In genomic region chr10:7780238-7781176, GRCm38 (mm10) we compare ENCODE assay signal across 8 mouse cellular contexts. TPM values are rescaled to one million over a fixed set of nuclear protein-coding genes. Genes with fewer than 3 reads are reported as not detected.
DNase-seq lines count a peak whose midpoint lies in the region; ATAC-seq and TF ChIP-seq lines count a peak whose summit lies in the region.

No protein-coding gene starts in this region.

- H3K27me3 ChIP-seq in ES-Bruce4 (ENCODE audit: control insufficient read depth, insufficient read depth, low read length, poor library complexity, severe bottlenecking), result no peaks in the 10 kb centered on the region
- no peaks in the 10 kb centered on the region for H3K27me3 ChIP-seq in forebrain, embryonic 13.5 days
- no peaks in the 10 kb centered on the region for H3K27me3 ChIP-seq in liver, embryonic 15.5 days
- no peaks in the 10 kb centered on the region for H3K27me3 ChIP-seq in neural tube, embryonic 11.5 days (ENCODE audit: control insufficient read depth, insufficient read depth, low read length)
- H3K27me3 ChIP-seq in stomach, embryonic 16.5 days (ENCODE audit: control insufficient read depth, insufficient read depth, low read length), result no peaks in the 10 kb centered on the region

- H3K27ac ChIP-seq in ES-Bruce4 (ENCODE audit: insufficient read depth, low read length), result no peak overlapping the region
- no peak overlapping the region for H3K27ac ChIP-seq in forebrain, embryonic 13.5 days
- H3K27ac ChIP-seq in liver, embryonic 15.5 days (replicated peaks), result peak overlapping the region; percentile 79
- H3K27ac ChIP-seq in neural tube, embryonic 11.5 days (ENCODE audit: low read depth, low read length), result no peak overlapping the region
- peak overlapping the region; percentile 80 for H3K27ac ChIP-seq in stomach, embryonic 16.5 days (ENCODE audit: low read length)

- peak overlapping the region; percentile 93 for H3K9ac ChIP-seq in ES-Bruce4 (ENCODE audit: low read depth, poor library complexity, severe bottlenecking)
- H3K9ac ChIP-seq in forebrain, embryonic 13.5 days, result peak overlapping the region; percentile 80
- peak overlapping the region; percentile 92 for H3K9ac ChIP-seq in liver, embryonic 15.5 days
- peak overlapping the region; percentile 67 for H3K9ac ChIP-seq in neural tube, embryonic 11.5 days (ENCODE audit: low read length)
- H3K9ac ChIP-seq in stomach, embryonic 16.5 days (ENCODE audit: low read length), result peak overlapping the region; percentile 95

- intact Hi-C loops in heart, postnatal 10 days (cut with DNase I), result no loop called here

- no peaks in the 10 kb centered on the region for H3K4me1 ChIP-seq in ES-Bruce4 (ENCODE audit: control insufficient read depth, insufficient read depth, low read length)
- H3K4me1 ChIP-seq in forebrain, embryonic 13.5 days, result peaks cover 9% of the 10 kb centered on the region; the same call in 1 of the 2 replicates
- peaks cover 18% of the 10 kb centered on the region for H3K4me1 ChIP-seq in liver, embryonic 15.5 days (replicated peaks)
- H3K4me1 ChIP-seq in neural tube, embryonic 11.5 days (ENCODE audit: control insufficient read depth, insufficient read depth, low read length), result no peaks in the 10 kb centered on the region; the same call in 1 of the 2 replicates
- H3K4me1 ChIP-seq in stomach, embryonic 16.5 days (ENCODE audit: control insufficient read depth, insufficient read depth, low read length), result 0 out of 2 replicates have a peak, but pooled peaks cover 3% of the 10 kb centered on the region

- WGBS in forebrain, embryonic 13.5 days, result under 1% methylated on average over 51 of the region's 77 CpGs
- WGBS in liver, embryonic 15.5 days (ENCODE audit: insufficient replicate concordance), result under 1% methylated on average over 76 of the region's 77 CpGs
- WGBS in neural tube, embryonic 11.5 days, result under 1% methylated on average over 63 of the region's 77 CpGs
- WGBS in stomach, embryonic 16.5 days, result under 1% methylated on average over 74 of the region's 77 CpGs

- peak; percentile 94 for ATAC-seq in forebrain, embryonic 13.5 days
- ATAC-seq in liver, embryonic 15.5 days (ENCODE audit: insufficient read depth), result peak; percentile 96
- ATAC-seq in neural tube, embryonic 11.5 days (ENCODE audit: insufficient read depth, low FRiP score, low TSS enrichment), result peak; percentile 91
- ATAC-seq in stomach, embryonic 16.5 days (ENCODE audit: insufficient read depth, low FRiP score), result peak; percentile 96

- peak overlapping the region; percentile 82 for H3K4me3 ChIP-seq in ES-Bruce4 (ENCODE audit: low read depth, low read length)
- peak overlapping the region; percentile 75 for H3K4me3 ChIP-seq in forebrain, embryonic 13.5 days
- H3K4me3 ChIP-seq in liver, embryonic 15.5 days (replicated peaks), result peak overlapping the region; percentile 99
- H3K4me3 ChIP-seq in neural tube, embryonic 11.5 days (ENCODE audit: low read depth, low read length), result peak overlapping the region; percentile 74
- H3K4me3 ChIP-seq in stomach, embryonic 16.5 days (replicated peaks; ENCODE audit: low read length), result peak overlapping the region; percentile 99

- peak overlapping the region; percentile 78 for H3K4me2 ChIP-seq in forebrain, embryonic 13.5 days
- H3K4me2 ChIP-seq in liver, embryonic 15.5 days, result peak overlapping the region; percentile 92
- peak overlapping the region; percentile 81 for H3K4me2 ChIP-seq in neural tube, embryonic 11.5 days (ENCODE audit: low read depth)
- peak overlapping the region; percentile 76 for H3K4me2 ChIP-seq in stomach, embryonic 16.5 days (ENCODE audit: low read depth, low read length)

- TF ChIP-seq EP300 in ES-Bruce4 (IDR thresholded peaks at IDR 0.05; ENCODE audit: insufficient read depth, low read depth, low read length), result no peak

- no peaks in the 10 kb centered on the region for H3K9me3 ChIP-seq in ES-Bruce4 (replicated peaks; ENCODE audit: control insufficient read depth, insufficient read depth, low read length, poor library complexity, severe bottlenecking)
- H3K9me3 ChIP-seq in forebrain, embryonic 13.5 days (replicated peaks), result no peaks in the 10 kb centered on the region
- no peaks in the 10 kb centered on the region for H3K9me3 ChIP-seq in liver, embryonic 15.5 days (replicated peaks)
- H3K9me3 ChIP-seq in neural tube, embryonic 11.5 days (ENCODE audit: control insufficient read depth, low read length), result no peaks in the 10 kb centered on the region
- H3K9me3 ChIP-seq in stomach, embryonic 16.5 days (replicated peaks; ENCODE audit: control insufficient read depth, low read length), result no peaks in the 10 kb centered on the region

- TF ChIP-seq CTCF in ES-Bruce4 (IDR thresholded peaks at IDR 0.05; ENCODE audit: low read depth, low read length), result no peak

- peak; percentile 26 for TF ChIP-seq POLR2A in ES-Bruce4 (IDR thresholded peaks at IDR 0.05; ENCODE audit: insufficient read depth, low read length)

- H3K36me3 ChIP-seq in ES-Bruce4 (ENCODE audit: control insufficient read depth, insufficient read depth, low read length, poor library complexity, severe bottlenecking), result 0 out of 2 replicates have a peak, but pooled peaks cover 1% of the 10 kb centered on the region
- H3K36me3 ChIP-seq in forebrain, embryonic 13.5 days (ENCODE audit: poor library complexity, severe bottlenecking), result peaks cover 14% of the 10 kb centered on the region; the same call in 1 of the 2 replicates
- H3K36me3 ChIP-seq in liver, embryonic 15.5 days (replicated peaks), result peaks cover 10% of the 10 kb centered on the region
- no peaks in the 10 kb centered on the region for H3K36me3 ChIP-seq in neural tube, embryonic 11.5 days (ENCODE audit: control insufficient read depth, insufficient read depth, low read length)
- no peaks in the 10 kb centered on the region for H3K36me3 ChIP-seq in stomach, embryonic 16.5 days (ENCODE audit: control insufficient read depth, insufficient read depth, low read length)

- peak; percentile 87 for DNase-seq in c-Kit-positive CD71-positive TER-119-positive erythroid progenitor cells, embryonic 14.5 days (ENCODE audit: low spot score)
- peak; percentile 92 for DNase-seq in heart, postnatal 10 days
- peak; percentile 93 to 95 for DNase-seq in kidney, postnatal 4 days
- DNase-seq in neural tube, embryonic 11.5 days (ENCODE audit: low spot score), result peak; percentile 89

RNA-seq across cellular contexts. Expression of gene Ginm1, which starts 12.1 kb away (rescaled TPM):
- 33.6 and 39.9 TPM in 2 replicates for polyA plus RNA-seq in ES-Bruce4 (2011; ENCODE audit: insufficient read depth, insufficient read length, low read depth, missing spikeins)
- 49.3 and 55.3 TPM in 2 replicates for polyA plus RNA-seq in forebrain, embryonic 13.5 days (2015; fragmentation: Nextera tagmentation; extraction: Ambion mirVana)
- 10 to 100 TPM; 76.1 to 83.5 TPM for total RNA-seq in heart, postnatal 10 days (2021)
- 25.5 and 29.0 TPM in 2 replicates for polyA plus RNA-seq in liver, embryonic 15.5 days (2015; fragmentation: Nextera tagmentation; extraction: Ambion mirVana)
- polyA plus RNA-seq in neural tube, embryonic 11.5 days (2014; fragmentation: Nextera tagmentation; extraction: Ambion mirVana), result 45.4 and 50.7 TPM in 2 replicates
- 81.7 and 90.5 TPM in 2 replicates for polyA plus RNA-seq in stomach, embryonic 16.5 days (2015; fragmentation: Nextera tagmentation; extraction: Ambion mirVana)

RNA-seq across cellular contexts. Expression of gene Ppil4, which starts 12.2 kb away (rescaled TPM):
- 42.3 and 42.7 TPM in 2 replicates for polyA plus RNA-seq in ES-Bruce4 (2011; ENCODE audit: insufficient read depth, insufficient read length, low read depth, missing spikeins)
- polyA plus RNA-seq in forebrain, embryonic 13.5 days (2015; fragmentation: Nextera tagmentation; extraction: Ambion mirVana), result 51.1 and 57.7 TPM in 2 replicates
- 10 to 100 TPM; 19.4 to 21.2 TPM for total RNA-seq in heart, postnatal 10 days (2021)
- polyA plus RNA-seq in liver, embryonic 15.5 days (2015; fragmentation: Nextera tagmentation; extraction: Ambion mirVana), result 20.3 and 21.9 TPM in 2 replicates
- 48.5 and 51.6 TPM in 2 replicates for polyA plus RNA-seq in neural tube, embryonic 11.5 days (2014; fragmentation: Nextera tagmentation; extraction: Ambion mirVana)
- 38.2 and 39.2 TPM in 2 replicates for polyA plus RNA-seq in stomach, embryonic 16.5 days (2015; fragmentation: Nextera tagmentation; extraction: Ambion mirVana)

RNA-seq across cellular contexts. Expression of gene Zc3h12d, which starts 51.8 kb away (rescaled TPM):
- not detected in 2 replicates for polyA plus RNA-seq in ES-Bruce4 (2011; ENCODE audit: insufficient read depth, insufficient read length, low read depth, missing spikeins)
- 0.06 TPM in 1 of 2 replicates, not detected in the other for polyA plus RNA-seq in forebrain, embryonic 13.5 days (2015; fragmentation: Nextera tagmentation; extraction: Ambion mirVana)
- under 1 TPM; 0.17 to 0.25 TPM for total RNA-seq in heart, postnatal 10 days (2021)
- 0.58 and 0.88 TPM in 2 replicates for polyA plus RNA-seq in liver, embryonic 15.5 days (2015; fragmentation: Nextera tagmentation; extraction: Ambion mirVana)
- 0.12 and 0.19 TPM in 2 replicates for polyA plus RNA-seq in neural tube, embryonic 11.5 days (2014; fragmentation: Nextera tagmentation; extraction: Ambion mirVana)
- polyA plus RNA-seq in stomach, embryonic 16.5 days (2015; fragmentation: Nextera tagmentation; extraction: Ambion mirVana), result 0.43 and 0.52 TPM in 2 replicates

RNA-seq across cellular contexts. Expression of gene Katna1, which starts 54.7 kb away (rescaled TPM):
- 58.4 and 59.1 TPM in 2 replicates for polyA plus RNA-seq in ES-Bruce4 (2011; ENCODE audit: insufficient read depth, insufficient read length, low read depth, missing spikeins)
- polyA plus RNA-seq in forebrain, embryonic 13.5 days (2015; fragmentation: Nextera tagmentation; extraction: Ambion mirVana), result 50.0 and 52.3 TPM in 2 replicates
- total RNA-seq in heart, postnatal 10 days (2021), result 10 to 100 TPM; 11.9 to 16.9 TPM
- polyA plus RNA-seq in liver, embryonic 15.5 days (2015; fragmentation: Nextera tagmentation; extraction: Ambion mirVana), result 28.6 and 29.6 TPM in 2 replicates
- polyA plus RNA-seq in neural tube, embryonic 11.5 days (2014; fragmentation: Nextera tagmentation; extraction: Ambion mirVana), result 67.3 and 68.2 TPM in 2 replicates
- 57.3 and 57.7 TPM in 2 replicates for polyA plus RNA-seq in stomach, embryonic 16.5 days (2015; fragmentation: Nextera tagmentation; extraction: Ambion mirVana)

Comparison
In these comparisons a context has a peak if more than half of its experiments do, and no peak if none do; other contexts are left out.
1. H3K27ac ChIP-seq: peak in liver, embryonic 15.5 days (single experiment) and stomach, embryonic 16.5 days (single experiment); none in ES-Bruce4 (single experiment), forebrain, embryonic 13.5 days (single experiment) and neural tube, embryonic 11.5 days (single experiment).
2. Peak in every context shown above with its lines, with median percentiles within 50 percentile points of each other: H3K4me3 ChIP-seq, H3K9ac ChIP-seq, DNase-seq, ATAC-seq and H3K4me2 ChIP-seq.